Mouse (Mus musculus) hindbrain, postnatal 0 days (tissue): ENCODE measurements around the gene Nhlrc1. TPM values are rescaled to one million over a fixed set of nuclear protein-coding genes. Genes with fewer than 3 reads are reported as not detected.

Source experiments
- ATAC-seq: fragments of 200-750 bp; cut with Nextera tagmentation; 2 replicates; pipeline ENCODE4 v1.8.0; 2017; ENCODE audit warnings: mild to moderate bottlenecking, moderate TSS enrichment, moderate library complexity
- DNase-seq: peaks from one replicate; pipeline ENCODE4 v3.0.0-alpha.2; 2015; ENCODE audit warnings: low spot score
- H3K27ac ChIP-seq: fragments of 300-500 bp; sonication (generic); 2 replicates; pipeline ENCODE4 v1.5.1; 2014; ENCODE audit warnings: mild to moderate bottlenecking
- H3K27me3 ChIP-seq: fragments of 300-500 bp; sonication (generic); 2 replicates; pipeline ENCODE4 v1.6.1; 2014; ENCODE audit warnings: low read length, mixed read lengths; ENCODE audit not compliant: insufficient read depth
- H3K36me3 ChIP-seq: fragments of 300-500 bp; sonication (generic); 2 replicates; pipeline ENCODE4 v1.6.1; 2014; ENCODE audit warnings: low read length, mixed read lengths; ENCODE audit not compliant: insufficient read depth
- H3K4me1 ChIP-seq: fragments of 300-500 bp; sonication (generic); 2 replicates; pipeline ENCODE4 v1.6.1; 2014; ENCODE audit warnings: antibody characterized with exemption, low read length, mixed read lengths; ENCODE audit not compliant: insufficient read depth
- H3K4me2 ChIP-seq: fragments of 300-500 bp; sonication (generic); 2 replicates; pipeline ENCODE4 v1.6.1; 2014; ENCODE audit warnings: low read depth, mild to moderate bottlenecking, low read length, moderate library complexity, mixed read lengths
- H3K4me3 ChIP-seq: fragments of 300-500 bp; sonication (generic); 2 replicates; pipeline ENCODE4 v1.5.1; 2014; ENCODE audit warnings: low read length
- H3K9ac ChIP-seq: fragments of 300-500 bp; sonication (generic); replicated peaks from 2 replicates; pipeline ENCODE4 v1.6.1; 2014; ENCODE audit warnings: mild to moderate bottlenecking, low read length, moderate library complexity, mixed read lengths
- H3K9me3 ChIP-seq: fragments of 300-500 bp; sonication (generic); 2 replicates; pipeline ENCODE4 v1.6.1; 2016; ENCODE audit warnings: low read length, mixed read lengths
- CTCF ChIP-seq: IDR thresholded peaks from 2 replicates; pipeline ENCODE4 v1.5.1; 2016; ENCODE audit warnings: antibody characterized with exemption, control low read depth, low read depth
- WGBS: fragments of 180-500 bp; shearing (Covaris S2); extraction: QIAGEN DNeasy Blood & Tissue Kit; methylation state at CpG from one replicate; pipeline ENCODE4 v1.1.7; 2014; 5-methylcytosine and 5-hydroxymethylcytosine counted together
- polyA plus RNA-seq: library from polyadenylated mRNA; unstranded; fragments of >200 nt; fragmentation: Nextera tagmentation; extraction: Ambion mirVana; gene quantifications from 2 replicates; pipeline ENCODE4 v1.2.1, GENCODE M21; 2015
- total RNA-seq: library from RNA; depleted of rRNA; stranded (reverse); fragments of >200 nt; gene quantifications from 2 replicates; pipeline ENCODE4 v1.2.3, GENCODE M21; 2014

Nhlrc1 gene
- total and polyA plus RNA-seq, 2 experiments from 2014 or later: 14.1 to 15.1 TPM

- Histone ChIP-seq H3K27me3 (no peaks in the 10 kb centered on the region), H3K36me3 (no peaks in the 10 kb centered on the region), H3K4me1 (0 out of 2 replicates have a peak, but pooled peaks cover 3% of the 10 kb centered on the region), H3K4me2 (no peak overlapping the region), H3K27ac (no peak overlapping the region), H3K4me3 (no peak overlapping the region), H3K9ac (no peak overlapping the region), H3K9me3 (no peaks in the 10 kb centered on the region)
- 98% methylated on average over 5 of the region's 5 CpGs for WGBS
- DNase-seq (no peak), ATAC-seq (no peak)
- no peak for TF ChIP-seq CTCF
These were observed 25.4 kb upstream of the Nhlrc1 start for GRCm38 (mm10) chr13:47040061-47040460.

GRCm38 (mm10) chr13:47037946-47038345 lies 23.3 kb upstream of the Nhlrc1 start:
- WGBS: 70% methylated on average over 6 of the region's 6 CpGs
- Histone ChIP-seq H3K9ac (no peak overlapping the region), H3K9me3 (no peaks in the 10 kb centered on the region), H3K27me3 (no peaks in the 10 kb centered on the region), H3K27ac (no peak overlapping the region), H3K4me3 (no peak overlapping the region), H3K4me1 (0 out of 2 replicates have a peak, but pooled peaks cover 3% of the 10 kb centered on the region), H3K36me3 (no peaks in the 10 kb centered on the region), H3K4me2 (no peak overlapping the region)
- DNase-seq (no peak), ATAC-seq (no peak)
- TF ChIP-seq CTCF: no peak

DNA sequence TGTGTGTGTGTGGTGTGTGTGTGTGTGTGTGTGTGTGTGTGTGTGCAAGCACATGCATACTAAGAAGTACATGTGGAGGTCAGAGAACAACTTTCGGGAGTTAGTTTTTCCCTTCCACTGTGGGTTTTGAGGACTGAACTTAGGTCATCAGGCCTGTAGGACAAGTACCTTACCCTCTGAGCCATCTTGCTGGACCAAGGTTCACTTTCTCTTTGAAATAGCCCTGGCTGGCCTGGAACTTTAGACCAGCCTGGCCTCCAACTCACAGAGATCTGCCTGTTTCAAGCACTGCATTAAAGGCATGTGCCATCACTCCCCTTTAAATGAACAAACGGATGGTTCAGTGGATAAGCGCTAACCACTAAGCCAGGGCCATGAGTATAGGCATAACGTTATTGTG lies 19.0 kb upstream of the Nhlrc1 start:
- 84% methylated on average over 4 of the region's 4 CpGs for WGBS
- ATAC-seq (no peak), DNase-seq (no peak)
- Histone ChIP-seq H3K9me3 (no peaks in the 10 kb centered on the region), H3K27ac (no peak overlapping the region), H3K4me3 (no peak overlapping the region), H3K4me1 (no peaks in the 10 kb centered on the region), H3K4me2 (no peak overlapping the region), H3K36me3 (no peaks in the 10 kb centered on the region), H3K9ac (no peak overlapping the region), H3K27me3 (no peaks in the 10 kb centered on the region)
- TF ChIP-seq CTCF: no peak

- no peaks in the 10 kb centered on the region for H3K27me3 ChIP-seq
- no peak for DNase-seq
- ATAC-seq: no peak
- H3K9me3 ChIP-seq: no peaks in the 10 kb centered on the region
- no peak overlapping the region for H3K27ac ChIP-seq
- H3K36me3 ChIP-seq: no peaks in the 10 kb centered on the region
- WGBS: 87% methylated on average over 17 of the region's 17 CpGs
- no peaks in the 10 kb centered on the region for H3K4me1 ChIP-seq
- TF ChIP-seq CTCF: no peak
- no peak overlapping the region for H3K9ac ChIP-seq
- no peak overlapping the region for H3K4me3 ChIP-seq
- H3K4me2 ChIP-seq: no peak overlapping the region
These were observed 15.9 kb upstream of the Nhlrc1 start for GRCm38 (mm10) chr13:47030376-47031107.

GRCm38 (mm10) chr13:47020798-47021197 lies 6.1 kb upstream of the Nhlrc1 start:
- H3K36me3 ChIP-seq: no peaks in the 10 kb centered on the region
- no peak for TF ChIP-seq CTCF
- DNase-seq: no peak
- H3K4me3 ChIP-seq: no peak overlapping the region
- no peaks in the 10 kb centered on the region for H3K27me3 ChIP-seq
- H3K4me1 ChIP-seq: no peaks in the 10 kb centered on the region
- H3K27ac ChIP-seq: no peak overlapping the region; the same call in 1 of the 2 replicates
- 70% methylated on average over 7 of the region's 7 CpGs for WGBS
- no peak for ATAC-seq
- no peak overlapping the region for H3K4me2 ChIP-seq
- H3K9me3 ChIP-seq: no peaks in the 10 kb centered on the region
- H3K9ac ChIP-seq: no peak overlapping the region

DNA sequence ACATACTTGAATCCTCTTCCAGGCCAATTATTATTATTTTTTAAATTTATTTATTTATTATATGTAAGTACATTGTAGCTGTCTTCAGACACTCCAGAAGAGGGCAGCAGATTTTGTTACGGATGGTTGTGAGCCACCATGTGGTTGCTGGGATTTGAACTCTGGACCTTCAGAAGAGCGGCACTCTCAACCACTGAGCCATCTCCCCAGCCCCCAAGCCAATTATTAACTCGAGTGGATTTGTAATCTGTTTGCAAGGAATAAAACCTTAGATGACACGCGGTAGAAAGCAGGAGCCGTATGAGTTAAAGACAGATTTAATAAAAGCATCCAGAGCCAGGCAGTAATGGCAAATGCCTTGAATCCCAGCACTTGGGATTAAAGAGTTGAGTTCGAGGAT lies 5.1 kb upstream of the Nhlrc1 start:
- no peak overlapping the region for H3K27ac ChIP-seq
- H3K9ac ChIP-seq: no peak overlapping the region
- no peak for ATAC-seq
- no peaks in the 10 kb centered on the region for H3K9me3 ChIP-seq
- no peak for TF ChIP-seq CTCF
- no peaks in the 10 kb centered on the region for H3K27me3 ChIP-seq
- H3K4me1 ChIP-seq: no peaks in the 10 kb centered on the region
- H3K36me3 ChIP-seq: no peaks in the 10 kb centered on the region
- WGBS: 86% methylated on average over 7 of the region's 7 CpGs
- H3K4me2 ChIP-seq: no peak overlapping the region
- H3K4me3 ChIP-seq: no peak overlapping the region
- no peak for DNase-seq

- H3K27me3 ChIP-seq: no peaks in the 10 kb centered on the region
- H3K4me1 ChIP-seq: peaks cover 8% of the 10 kb centered on the region; the same call in 1 of the 2 replicates
- ATAC-seq (peak; percentile 83), DNase-seq (peak; percentile 86)
- H3K4me3 ChIP-seq: no peak overlapping the region
- no peak overlapping the region for H3K9ac ChIP-seq
- H3K36me3 ChIP-seq: no peaks in the 10 kb centered on the region
- no peak overlapping the region for H3K4me2 ChIP-seq
- WGBS: 39% methylated on average over 5 of the region's 5 CpGs
- H3K27ac ChIP-seq: no peak overlapping the region
- peak; percentile 94 for TF ChIP-seq CTCF
- peaks cover 2% of the 10 kb centered on the region; the same call in 1 of the 2 replicates for H3K9me3 ChIP-seq
These were observed 2.6 kb upstream of the Nhlrc1 start for GRCm38 (mm10) chr13:47017259-47017658.
